Mouse (Mus musculus) right cerebral cortex, adult 2 months (tissue): ENCODE data around the gene Arhgap5.
"Not testable (repeated sequence)": the region's sequence is repeated elsewhere in the genome, so short reads cannot be mapped to it uniquely, and the experiment has no call there.

Source experiments
- DNase-seq, 2 experiments: peaks; one replicate each; pipeline ENCODE4 v3.0.0; 2021 to 2022; ENCODE audit warnings: low spot score in 2 of 2

Gene Arhgap5

GRCm38 (mm10) chr12:52541294-52541693 is 37.5 kb downstream of the Arhgap5 start:
- no peak for DNase-seq

GRCm38 (mm10) chr12:52544532-52544931 is 40.8 kb downstream of the Arhgap5 start:
- DNase-seq: no peak

GRCm38 (mm10) chr12:52552085-52552484 is 48.3 kb downstream of the Arhgap5 start:
- DNase-seq: no peak

GRCm38 (mm10) chr12:52555188-52555876 is 51.6 kb downstream of the Arhgap5 start:
- no peak for DNase-seq

GRCm38 (mm10) chr12:52565654-52566053 is 61.9 kb downstream of the Arhgap5 start:
- DNase-seq: no peak

- DNase-seq: no peak
Measured at GRCm38 (mm10) chr12:52573371-52573770, 69.6 kb downstream of the Arhgap5 start.

DNA sequence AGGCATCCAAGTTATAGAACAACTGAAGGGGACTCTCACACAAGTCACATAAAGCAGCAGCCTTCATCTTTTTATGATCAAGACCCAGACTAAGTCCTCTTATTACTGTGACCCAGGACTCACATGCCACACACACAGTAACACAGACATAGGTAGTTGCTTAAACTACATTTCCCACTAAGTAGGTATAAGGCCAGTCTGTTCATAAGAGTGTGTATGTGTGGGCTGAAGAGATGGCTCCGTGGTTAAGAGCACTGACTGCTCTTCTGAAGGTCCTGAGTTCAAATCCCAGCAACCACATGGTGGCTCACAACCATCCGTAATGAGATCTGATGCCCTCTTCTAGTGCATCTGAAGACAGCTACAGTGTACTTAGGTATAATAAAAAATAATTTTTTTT is 82.7 kb downstream of the Arhgap5 start:
- not testable (repeated sequence) for DNase-seq

DNA sequence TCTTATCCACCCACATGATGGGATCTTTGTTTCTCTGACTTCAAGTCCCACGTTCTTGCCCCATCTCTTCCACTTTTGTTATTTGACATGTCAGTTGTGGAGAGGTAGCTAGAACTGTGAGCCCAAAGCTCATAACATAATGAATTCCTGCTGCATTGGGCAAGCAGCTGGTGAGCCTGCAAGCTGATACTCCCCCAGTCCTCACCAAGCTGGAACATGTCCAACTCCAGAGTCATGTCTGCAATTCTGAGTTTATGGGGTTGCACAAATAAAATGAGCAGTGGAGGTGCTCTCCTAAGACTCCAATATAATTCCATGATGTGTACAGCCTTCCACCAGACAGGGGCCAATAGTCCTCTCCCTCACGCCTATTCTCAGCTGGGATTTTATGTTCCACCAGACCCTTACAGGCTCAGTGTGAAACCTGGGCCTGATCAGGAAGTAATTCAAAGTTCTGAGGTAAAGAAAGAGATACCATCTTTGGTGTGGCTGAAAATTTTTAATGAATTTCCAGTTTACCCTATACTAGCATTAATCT is 83.8 kb downstream of the Arhgap5 start:
- DNase-seq: peak; percentile 15 to 23

GRCm38 (mm10) chr12:52595389-52596185 is 91.8 kb downstream of the Arhgap5 start:
- no peak for DNase-seq

- no peak for DNase-seq
Measured at GRCm38 (mm10) chr12:52602471-52602870, 98.7 kb downstream of the Arhgap5 start.

DNA sequence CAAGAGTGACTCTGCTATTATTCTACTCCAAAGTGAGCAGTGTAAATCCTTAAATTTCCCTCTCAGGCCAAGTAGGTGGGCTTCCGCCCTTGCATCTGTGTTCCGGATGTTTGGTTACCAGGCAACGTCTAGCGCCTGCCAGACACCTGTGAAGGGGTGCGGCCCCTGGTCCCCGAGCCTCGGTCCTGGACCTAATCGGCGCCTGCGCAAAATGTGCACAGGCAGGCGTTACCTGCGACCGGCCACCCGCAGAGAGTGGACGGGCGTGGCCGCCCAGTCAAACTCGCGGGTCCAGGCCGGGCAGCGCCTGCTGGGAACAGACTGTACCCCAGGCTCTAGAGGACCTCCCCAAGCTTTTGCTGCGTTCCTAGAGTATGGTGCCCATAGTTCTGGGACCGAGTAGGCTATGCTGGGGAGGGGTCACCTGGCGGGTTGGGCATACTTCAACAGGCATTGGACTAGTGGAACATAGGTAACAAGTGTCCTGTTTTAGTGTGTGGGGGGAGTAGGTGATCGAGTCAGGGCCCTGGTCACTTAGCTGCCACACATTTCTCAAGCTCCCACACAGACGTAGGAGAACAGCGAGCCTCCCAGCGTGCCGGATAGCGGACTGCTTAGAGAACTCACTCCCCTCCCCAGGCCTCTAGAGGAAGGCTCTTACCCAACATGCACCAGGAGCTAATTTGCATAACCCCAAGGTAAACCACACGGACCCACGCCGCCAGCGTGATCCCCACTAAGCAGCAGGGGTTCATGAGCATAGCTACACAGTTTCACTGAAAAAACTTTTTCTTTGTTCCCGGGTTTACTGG is 99.3 kb downstream of the Arhgap5 start:
- peak; percentile 85 to 86 for DNase-seq

GRCm38 (mm10) chr12:52603695-52604255 is 100.0 kb downstream of the Arhgap5 start:
- DNase-seq: peak; percentile 72 to 85

DNA sequence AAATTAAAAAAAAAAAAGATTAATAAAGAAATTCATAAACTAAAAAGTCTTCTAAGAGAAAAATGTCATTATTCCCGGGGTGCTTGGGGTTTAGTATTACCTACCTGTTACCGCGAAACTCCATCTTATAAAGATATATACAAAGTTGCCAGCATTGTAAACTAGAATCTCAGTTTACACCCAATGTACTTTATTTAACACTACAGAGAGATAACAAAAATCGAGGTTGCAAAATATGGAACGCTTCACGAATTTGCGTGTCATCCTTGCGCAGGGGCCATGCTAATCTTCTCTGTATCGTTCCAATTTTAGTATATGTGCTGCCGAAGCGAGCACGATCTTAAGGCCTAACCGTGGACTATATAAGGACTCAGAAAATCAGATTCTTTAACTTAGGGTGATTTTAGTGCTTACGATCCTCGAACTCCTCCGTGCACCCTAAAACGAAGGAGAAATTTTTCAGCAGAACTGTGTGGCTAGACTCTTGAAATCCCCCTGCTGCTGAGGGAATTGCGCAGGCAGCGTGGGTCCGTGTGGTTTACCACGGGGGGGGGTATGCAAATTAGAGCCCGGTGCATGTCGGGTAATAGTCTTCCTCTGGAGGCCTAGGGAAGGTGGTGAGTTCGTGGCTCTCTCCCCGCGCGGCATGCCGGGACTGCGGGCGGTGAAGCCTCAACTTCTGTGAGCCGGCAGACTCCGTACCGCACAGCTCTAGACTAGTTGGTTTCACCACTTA is 100.7 kb downstream of the Arhgap5 start:
- peak; percentile 94 to 96 for DNase-seq

DNA sequence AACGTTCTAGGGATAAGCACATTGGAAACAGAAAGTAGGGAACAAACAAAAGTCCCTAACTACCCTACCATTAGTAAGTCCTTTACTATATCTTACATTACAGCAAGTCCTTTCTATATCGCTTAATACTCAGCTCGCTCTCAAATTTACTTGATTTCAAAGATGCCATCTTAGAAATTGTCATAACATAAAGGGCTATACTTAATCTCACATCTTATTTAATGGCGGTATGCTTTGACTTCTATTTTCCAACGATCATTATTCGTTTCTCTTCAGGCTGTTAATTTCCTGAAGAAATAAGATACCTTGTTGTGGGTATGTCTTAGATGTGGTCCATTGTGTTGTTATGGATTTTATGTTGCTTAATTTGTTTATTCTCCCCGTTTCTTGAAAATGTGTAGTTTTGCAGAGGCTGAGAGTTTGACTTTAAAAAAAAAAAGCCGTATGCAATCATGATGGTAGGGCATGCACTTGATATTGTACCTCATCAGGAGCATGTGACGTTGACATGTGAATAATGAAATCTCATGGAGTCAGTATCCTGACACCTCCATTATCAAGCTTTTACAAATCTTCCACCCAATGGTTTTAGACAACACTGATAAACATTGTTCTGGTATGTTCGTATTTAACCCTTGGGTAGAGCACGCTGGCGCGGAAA is 101.3 kb downstream of the Arhgap5 start:
- no peak for DNase-seq

DNA sequence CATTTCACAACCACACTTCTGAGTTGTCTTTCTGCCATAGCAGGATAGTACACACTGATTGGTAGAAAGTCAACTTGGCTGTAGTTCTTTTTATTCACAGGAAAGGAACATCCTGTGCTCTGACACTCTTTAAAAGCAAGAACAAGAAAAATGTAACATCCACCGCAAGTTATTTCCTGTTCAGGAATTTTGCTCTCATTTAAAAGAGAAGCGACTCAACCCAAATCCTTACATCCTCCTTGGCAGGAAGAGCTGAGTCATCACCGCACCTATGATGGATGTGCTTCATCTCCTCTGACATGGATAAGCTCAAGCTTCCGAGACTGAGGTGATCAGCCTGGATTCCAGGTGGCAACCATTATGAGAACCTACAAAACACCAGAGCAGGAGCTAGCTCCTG is 103.6 kb downstream of the Arhgap5 start:
- DNase-seq: no peak

GRCm38 (mm10) chr12:52615703-52616102 is 111.9 kb downstream of the Arhgap5 start:
- DNase-seq: no peak

DNA sequence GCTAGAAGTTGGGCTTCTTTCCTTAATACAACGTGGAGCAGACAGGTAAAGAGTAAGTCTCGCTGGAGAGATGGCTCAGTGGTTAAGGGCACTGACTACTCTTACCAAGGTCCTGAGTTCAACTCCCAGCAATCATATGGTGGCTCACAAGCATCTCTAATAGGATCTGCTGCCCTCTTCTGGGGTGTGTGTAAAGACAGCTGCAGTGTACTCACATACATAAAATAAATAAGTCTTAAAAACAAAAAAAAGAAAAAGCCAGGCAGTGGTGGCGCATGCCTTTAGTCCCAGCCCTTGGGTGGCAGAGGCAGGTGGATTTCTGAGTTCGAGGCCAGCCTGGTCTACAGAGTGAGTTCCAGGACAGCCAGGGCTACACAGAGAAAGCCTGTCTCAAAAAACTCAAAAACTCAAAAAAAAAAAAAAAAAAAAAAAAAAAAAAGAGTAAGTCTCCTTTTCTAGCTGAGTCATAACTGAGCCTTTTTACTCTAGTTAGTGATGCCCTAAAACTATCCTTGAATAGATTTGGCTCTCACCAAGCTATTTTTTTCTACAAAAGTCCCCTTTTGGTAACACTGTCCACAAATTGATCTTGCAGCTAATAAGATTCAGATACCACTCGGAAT is 114.8 kb downstream of the Arhgap5 start:
- DNase-seq: no peak

DNA sequence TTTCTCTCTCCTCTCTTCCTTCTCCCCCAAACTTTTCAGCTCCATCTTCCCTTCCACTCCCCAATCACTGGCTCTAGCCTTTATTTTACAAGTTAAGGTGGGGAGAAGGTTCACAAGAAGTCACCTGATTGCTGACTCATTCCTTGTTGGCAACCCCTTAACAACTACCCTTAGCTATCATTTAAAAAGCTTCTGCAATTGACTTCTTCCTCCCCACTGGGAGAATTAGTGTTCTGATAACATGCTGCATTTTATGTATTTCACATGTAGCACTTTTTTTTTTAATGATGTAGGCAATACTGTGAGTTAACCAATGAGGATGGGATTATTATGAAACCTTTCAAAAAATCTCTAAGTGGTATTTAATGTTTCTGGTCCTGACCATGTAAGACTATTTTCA is 115.9 kb downstream of the Arhgap5 start:
- DNase-seq: no peak
